Mouse (Mus musculus) heart, postnatal 4 days (tissue): Measurements from ENCODE around the gene Espnl. TPM values are rescaled to one million over a fixed set of nuclear protein-coding genes. Genes with fewer than 3 reads are reported as not detected.
A peak's percentile ranks its signal among the peaks of the same experiment; 100 is the strongest.

Experiments
- DNase-seq: peaks from one replicate; pipeline ENCODE4 v3.0.0; 2021
- total RNA-seq, 2 experiments: library from RNA; stranded (reverse); gene quantifications; 2 replicates each; pipeline ENCODE4 v1.2.3; 2021

The Espnl gene
- total RNA-seq, 2 experiments from 2014 or later: 0.14 to 0.18 TPM

DNA sequence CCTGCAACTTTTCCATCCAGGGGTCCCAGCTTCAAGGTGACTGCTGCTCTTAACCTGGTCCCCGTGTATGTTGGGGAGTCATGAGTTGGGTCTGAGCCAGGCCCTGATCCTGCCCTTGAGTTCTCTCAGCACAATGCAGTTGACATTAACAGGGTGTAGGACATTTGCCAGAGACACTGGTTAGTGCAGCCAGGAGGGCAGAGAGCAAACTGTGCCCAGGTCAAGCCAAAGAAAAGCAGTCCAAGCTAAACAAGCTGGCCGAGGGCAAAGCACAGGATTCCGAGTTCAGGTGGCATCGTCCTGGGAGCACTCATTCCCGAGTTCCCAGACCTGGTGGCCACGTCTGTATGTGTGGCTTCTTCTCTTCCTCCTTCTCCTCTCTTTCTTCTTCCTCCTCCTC, 4.2 kb upstream of the Espnl start:
- DNase-seq: no peak

DNA sequence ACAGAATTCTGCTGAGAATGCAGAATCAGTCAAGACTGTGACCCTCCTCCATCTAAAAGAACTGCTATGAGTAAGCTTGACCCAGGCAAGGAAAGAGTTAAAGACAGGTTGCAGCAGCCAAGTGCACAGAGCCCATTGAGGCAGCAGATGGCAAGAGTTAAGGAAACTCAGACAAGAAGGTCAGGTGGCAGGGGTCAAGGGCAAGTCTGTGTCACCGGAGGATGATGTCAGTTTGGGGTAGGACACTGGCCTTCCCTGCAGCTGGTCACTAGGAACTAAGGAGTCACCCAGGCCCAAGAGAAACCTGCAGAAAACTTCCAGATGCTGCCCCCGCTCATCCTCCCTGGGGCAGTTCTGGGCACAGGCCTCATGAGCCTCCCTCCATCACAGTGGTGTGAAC, 2.8 kb downstream of the Espnl start:
- no peak for DNase-seq

DNA sequence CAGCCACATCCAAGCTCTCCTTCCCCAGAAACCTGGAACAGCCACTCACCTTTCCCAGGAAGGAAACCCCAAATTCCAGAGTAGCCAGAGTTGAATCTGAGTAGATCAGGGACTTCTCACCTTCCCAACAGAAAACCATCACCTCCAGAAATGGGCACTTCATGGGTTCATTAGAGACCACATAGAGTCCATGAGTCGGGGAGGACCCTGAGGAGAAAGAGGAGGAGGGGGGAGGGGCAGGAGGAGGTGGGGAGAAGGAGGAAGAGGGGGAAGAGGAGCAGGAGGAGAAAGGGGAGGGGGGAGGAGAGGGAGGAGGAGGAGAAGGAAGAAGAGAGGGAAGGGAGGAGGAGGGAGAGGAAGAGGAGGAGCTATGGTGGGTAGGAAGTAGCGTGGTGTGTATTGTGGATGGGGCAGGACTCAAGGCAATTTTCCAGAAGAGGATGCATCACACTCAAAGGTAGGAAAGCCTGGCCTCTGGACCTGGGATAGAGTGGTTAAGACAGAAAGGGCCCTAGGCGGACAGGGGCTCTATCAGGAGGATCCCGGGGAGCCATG, 3.7 kb downstream of the Espnl start:
- DNase-seq: no peak

DNA sequence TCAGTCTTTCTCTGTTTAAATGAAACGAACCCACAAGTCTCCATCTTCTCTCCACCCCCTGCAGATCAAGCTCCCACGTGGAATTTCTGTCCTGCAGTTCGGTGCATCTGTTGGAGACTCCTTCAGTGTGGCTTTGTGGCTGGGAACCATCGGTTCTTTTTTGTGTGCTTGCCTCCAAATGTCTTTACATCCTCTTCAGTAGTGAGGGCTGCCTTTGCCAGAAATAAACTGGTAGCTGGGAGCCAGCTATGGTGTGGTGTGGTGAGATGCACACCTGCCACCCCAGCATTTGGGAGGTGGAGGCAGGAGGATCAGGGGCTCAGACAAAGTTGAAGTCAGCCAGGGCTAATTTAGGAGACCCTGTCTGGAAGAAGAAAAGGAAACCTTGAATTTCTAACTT, 10.2 kb downstream of the Espnl start:
- no peak for DNase-seq

DNA sequence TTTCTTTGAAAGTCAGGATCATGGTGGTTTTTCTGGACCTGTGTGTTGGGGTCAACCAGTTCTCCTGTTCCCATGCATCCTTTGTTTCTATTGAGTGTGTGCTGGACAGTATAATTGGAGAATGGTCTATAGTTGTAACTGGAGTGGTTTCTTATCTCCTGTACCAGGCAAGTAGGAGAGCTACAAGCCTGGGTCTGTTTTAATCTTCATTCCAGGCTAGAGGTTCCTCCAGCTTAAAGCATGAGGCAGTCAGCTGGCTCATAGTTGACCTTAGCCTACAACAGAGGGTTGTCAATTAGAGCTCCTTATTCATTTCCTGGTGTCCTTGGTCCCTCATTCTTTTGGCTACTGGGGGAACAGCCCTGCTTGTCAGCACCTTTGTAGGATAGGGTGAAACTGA, 11.7 kb downstream of the Espnl start:
- DNase-seq: no peak

DNA sequence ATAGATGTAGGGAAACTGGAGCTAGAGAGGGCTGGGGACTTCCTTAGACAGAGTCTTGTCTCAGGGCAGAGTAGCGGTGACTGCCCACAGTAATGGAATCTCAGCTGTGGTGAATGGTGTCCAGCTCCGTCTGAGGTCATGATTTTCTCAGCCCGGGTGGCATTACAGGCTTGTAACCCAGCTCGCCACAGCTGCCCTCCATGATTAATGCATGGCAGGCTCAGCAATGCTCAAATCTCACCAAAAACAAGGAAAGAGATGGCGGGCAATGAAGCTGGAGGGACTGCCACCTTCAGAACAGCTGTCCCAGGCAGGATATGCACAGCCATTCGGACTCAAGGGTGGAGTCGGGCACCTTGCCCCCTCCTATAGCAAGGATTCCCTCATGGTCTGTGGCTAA, 15.5 kb downstream of the Espnl start:
- no peak for DNase-seq

DNA sequence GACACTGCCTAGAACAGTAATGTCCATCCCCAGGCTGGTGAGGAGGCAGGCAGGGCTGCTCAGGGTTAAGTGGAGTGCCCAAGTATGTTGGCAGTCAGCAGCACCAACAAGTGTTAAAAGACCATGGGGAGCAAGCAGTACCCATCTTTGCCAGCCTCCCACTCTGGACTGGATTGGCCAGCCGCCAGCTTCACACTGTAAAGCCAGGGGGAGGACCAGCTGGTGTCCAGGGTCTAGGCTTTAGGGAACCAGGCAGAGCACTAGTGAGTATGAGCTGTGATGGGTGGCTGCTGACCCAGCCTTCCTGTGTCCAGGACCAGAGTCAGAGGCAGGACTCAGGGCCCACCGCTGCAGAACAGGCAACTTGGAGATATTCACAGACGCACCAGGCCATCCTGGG, 22.1 kb downstream of the Espnl start:
- DNase-seq: peak; percentile 28

DNA sequence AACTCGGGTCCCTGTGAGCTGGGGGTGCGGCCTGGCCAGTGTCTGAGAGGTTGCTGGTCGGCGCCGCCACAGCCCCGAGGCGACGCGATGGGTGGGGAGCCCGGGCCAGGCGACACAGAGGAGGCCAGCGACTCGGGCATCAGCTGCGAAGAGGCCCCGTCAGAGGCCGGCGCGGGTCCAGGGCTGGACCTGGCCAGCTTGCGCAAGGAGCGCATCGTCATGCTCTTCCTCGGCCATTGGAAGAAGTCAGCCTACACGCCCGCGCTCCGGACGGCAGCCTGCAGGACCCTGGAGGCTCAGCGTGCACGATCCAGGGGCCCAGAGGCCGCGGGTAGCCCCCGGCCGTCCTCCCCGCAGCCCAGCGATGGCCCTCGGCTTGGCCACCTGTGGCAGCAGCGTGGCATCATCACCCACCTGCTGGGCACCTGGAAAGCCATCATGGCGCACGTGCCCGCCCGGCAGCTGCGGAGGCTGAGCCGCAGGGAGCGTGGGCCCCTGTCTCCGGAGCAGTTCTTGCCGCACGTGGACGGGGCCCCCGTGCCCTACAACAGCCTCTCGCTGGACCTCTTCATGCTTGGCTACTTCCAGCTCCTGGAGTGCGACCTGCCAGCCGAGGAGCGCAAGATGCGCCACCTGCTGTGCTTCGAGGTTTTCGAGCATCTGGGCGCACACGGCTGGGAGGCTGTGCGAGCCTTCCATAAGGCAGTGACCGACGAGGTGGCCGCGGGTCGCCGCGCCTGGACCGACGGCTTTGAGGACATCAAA, 23.2 kb downstream of the Espnl start:
- DNase-seq: peak; percentile 36

DNA sequence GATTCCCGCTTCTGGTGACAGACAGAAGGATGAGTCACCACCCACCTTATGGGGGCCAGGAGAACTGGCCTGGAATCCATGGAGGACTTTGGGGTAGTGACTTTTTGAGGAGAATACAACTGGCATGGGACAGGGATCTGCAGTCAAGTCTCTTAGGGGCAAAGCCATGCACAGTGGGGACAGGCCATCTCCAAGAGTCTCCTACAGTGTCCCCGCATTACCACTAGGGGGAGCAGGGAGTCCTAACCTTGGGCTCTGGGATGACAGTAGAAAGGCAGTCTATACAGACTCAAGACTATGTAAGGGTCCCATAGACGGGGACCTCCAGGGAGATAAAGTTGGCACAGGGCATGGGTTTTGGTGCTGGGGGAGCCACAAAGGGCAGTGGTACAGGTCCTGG, 25.0 kb downstream of the Espnl start:
- DNase-seq: peak; percentile 78

DNA sequence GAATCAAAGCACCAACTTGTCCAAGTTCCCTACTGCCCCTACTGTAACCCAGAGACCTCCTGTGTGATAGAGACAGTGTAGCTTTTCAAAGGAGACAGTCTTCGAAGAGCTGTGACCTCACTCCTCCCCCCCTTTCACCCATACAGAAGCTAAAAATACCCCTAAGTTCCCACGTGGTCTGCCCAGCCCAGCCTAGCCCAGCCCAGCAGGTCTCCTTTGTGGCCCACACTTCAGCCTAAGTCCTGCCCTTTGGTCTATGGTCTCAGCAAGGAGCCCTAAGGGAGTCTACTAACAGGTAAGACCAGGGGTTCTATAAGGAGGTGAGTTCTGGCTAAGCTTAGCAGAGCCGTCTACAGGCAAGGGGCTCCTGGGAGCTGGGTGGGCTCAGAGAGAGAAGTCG, 29.0 kb downstream of the Espnl start, which contains the start of gene Klhl30:
Klhl30 (plus strand) TSS at position 176 of the 400 bp plus-strand sequence.
- peak; percentile 57 for DNase-seq

DNA sequence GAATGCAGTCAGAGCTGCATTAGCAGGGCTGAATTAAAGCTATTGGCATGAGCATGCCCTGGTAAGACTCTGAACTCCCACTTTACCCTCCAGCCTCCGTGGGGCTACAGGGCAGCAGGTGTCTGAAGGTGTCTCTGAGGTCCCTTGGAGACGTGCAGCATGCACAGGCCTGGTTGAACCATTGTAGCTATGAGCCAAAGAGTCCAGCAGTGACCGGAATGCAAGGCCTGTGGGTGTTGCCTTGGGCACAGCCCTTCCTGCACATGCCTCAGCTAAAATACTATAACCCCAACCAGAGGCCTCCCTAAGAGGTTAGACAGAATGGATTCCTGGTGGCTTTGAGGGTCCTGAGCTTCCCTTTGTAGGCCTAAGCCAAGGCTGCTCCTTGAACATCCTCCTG, 29.4 kb downstream of the Espnl start:
- DNase-seq: no peak

DNA sequence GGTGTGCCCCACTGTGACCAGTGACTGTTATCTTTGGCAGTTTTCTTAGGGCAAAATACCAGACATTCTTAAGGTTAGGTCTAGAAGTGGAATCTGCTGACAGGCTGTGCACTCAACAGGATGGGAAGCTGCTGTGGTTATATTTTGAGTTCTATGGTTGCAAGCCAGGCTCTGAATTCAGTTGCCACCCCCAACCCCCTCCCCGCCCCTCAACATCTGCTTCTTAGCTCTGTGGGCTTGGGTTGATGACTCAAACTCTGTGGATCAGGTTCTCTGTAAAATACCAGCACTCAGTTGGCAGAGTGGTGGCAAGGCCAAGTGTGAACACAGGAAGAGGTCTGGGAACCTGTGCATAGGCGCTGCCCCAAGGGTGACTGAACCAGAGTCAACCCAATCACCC, 30.4 kb downstream of the Espnl start:
- no peak for DNase-seq

DNA sequence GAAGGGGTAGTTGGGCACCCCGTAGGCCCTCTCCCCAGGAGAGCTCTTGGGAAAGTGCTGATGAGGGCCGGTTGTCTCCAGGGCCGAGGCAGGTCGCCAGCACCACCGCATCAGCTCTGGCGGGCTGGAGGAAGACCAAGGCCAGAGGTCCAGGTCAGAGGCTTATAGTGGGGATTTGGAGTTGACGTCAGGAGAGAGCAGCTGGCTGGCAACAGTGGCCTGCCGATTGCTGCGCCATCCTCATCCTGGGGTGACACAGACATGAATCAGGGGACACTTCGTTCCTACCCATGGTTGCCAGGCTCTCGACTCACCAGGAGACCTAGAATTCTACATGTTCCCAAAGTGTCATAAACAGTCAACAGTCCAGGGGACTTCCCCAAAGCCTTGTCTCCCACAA, 34.2 kb downstream of the Espnl start:
- DNase-seq: no peak

DNA sequence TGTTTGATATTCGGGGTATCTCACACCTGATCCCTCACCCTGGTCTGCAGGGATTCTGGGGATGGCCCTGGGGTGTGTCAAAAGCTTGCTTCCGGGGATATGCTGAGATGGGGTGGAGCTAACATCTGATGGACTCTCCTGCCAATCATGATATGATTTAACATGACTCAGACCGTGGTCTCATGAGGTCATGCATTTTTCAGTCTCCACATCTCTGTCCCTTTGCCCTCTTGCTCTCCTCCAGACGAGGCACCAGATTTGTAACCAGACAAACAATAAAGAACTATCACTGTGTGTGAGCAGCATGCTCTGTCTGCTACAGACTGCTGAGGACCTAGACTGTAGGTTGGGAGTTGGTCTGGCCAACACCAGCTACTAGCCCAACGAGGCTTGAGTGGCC, 40.2 kb downstream of the Espnl start:
- DNase-seq: no peak

DNA sequence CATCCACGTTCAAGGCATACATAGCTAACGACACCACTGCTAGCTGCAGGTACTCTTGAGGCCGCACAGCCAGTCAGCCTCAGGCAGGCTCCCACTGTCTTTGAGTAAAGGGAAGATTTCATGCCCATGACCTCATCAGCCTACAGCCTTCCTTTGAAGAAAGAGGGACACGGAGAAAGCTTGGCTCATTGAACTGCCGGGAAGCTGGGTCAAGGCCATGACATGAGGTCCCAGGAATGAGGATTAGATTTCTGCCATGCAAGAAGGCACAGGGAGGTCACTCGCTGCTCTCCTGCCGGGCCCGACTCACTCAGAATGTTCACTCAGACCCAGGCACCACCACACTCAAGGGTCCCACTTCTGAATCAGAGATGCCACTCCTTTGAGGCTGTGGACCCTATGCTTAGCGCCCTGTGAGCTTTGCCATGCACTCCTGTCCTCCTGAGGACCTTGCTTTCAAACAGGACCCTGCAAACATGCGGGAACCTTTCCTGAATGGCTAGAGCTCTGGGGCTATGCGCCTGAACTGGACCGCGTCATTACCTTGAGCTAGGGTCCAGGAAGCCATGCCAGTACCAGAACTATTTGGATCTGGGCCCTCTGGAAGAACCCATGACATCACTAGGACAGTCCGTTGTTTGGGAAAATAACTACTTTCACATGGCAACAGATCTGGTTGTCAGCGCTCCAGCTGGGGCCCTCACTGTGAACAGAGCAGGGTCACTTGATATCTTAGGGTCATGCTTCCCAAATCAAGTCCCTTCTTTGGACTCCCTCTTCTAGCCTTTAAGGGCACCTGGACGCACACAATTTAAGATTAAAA, 43.2 kb downstream of the Espnl start:
- DNase-seq: no peak

DNA sequence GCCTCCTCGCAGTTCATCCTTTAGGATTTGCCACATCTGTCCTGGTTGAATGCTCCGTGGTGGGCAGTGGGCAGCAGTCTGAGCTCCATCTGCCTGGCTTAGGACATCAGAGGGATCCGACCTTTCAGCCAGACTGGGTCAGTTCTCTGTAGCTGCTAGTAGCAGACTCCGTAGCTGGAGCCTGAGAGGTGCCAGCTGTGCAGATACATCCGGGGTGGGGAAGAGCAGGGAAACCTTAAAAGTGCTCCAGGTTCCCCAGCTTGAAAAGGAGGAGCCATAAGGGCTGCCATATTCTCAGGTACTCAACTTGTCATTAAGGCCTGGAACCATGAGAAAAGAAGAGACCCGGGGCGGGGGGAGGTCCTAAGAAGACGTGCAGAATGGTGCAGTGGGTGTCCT, 43.9 kb downstream of the Espnl start:
- DNase-seq: no peak

DNA sequence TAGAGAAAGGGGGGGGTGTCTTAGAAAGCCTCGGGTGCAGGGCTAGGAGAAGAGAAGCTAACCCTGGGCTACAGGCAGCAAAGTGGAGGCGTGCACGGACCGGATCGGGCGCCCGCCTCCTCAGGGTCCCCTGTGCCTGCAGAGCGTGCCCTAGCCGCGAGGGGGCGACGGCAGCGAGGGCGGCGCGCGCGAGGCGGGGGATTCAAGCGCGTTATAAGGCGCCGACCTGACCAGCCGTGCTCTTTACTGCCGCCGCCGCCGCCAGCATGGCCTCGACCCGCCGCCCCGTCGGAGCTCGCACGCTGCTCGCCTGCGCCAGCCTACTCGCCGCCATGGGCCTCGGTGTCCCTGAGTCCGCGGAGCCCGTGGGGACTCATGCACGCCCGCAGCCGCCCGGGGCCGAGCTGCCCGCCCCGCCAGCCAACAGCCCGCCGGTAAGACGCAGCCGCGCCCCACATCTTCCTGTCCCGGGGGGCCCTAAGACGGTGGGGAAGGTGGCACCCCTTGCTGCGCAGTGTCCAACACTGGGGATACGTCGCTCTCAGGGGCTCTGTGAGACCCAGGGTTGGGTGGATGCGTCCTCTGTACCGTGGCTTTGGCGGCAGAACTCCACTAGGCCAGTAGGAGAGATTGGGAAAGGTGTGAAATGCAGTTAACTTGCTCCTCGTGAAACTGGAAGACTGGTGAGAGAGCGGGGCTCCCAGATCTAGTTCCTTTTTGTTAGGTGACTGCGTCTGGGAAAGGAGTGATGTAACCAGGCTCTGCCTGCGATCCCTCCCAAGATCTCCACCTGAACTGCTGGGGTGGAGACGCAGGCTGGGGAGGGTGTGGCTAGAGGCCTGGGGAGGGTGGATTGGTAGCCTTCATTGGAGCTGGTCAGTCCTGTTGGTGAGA, 44.6 kb downstream of the Espnl start, which contains the start of gene Erfe:
Erfe (plus strand) TSS at position 216 of the 894 bp plus-strand sequence.
- peak; percentile 82 for DNase-seq

DNA sequence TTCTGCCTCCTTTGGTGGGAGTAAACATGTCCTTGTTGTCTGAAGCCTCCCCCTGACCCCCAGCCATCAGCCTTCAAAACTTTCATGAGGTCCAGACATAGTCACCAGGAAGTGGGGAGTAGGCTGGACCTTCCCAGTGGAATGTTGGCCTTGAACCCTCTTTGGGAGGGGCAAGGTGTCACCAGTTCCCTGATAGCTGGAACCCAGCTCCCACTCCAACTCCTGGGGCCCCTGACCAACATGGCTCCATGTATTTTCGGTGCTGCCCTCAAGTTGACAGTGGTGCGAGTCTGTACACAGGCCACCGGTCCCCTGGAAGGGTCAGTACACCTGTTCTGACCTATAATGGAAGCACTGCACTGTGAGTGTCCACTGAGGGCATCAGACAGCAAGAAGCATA, 45.4 kb downstream of the Espnl start:
- DNase-seq: no peak

DNA sequence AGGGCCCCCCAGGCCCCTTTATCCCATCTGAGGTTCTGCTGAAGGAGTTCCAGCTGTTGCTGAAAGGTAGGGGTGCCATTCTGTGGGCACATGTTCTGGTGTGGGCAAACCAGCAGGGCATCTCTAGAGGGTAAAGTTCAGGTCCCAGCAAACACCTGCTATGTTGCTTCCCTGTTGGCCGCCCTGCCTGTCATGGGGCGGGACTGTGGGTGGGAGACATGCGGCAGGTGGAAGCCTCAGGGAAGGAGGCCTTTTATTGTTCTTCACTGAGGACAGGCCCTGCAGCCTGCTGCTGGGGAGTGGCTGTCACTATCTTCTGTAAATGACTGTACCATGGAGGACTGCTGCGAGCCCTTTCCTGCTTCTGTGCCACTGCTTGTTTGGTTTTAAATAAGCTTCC, 47.5 kb downstream of the Espnl start:
- DNase-seq: no peak

DNA sequence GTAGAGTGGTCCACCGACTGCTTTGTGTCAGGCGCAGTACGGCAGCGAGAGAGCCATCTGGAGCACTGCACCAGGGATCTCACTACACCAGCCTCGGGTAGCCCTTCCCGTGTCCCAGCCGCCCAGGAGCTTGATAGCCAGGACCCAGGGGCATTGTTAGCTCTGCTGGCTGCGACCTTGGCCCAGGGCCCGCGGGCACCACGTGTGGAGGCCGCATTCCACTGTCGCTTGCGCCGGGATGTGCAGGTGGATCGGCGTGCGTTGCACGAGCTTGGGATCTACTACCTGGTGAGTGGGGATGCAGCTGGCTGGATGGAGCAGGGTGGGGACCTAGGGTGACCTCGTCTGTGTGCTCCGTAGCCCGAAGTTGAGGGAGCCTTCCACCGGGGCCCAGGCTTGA, 48.2 kb downstream of the Espnl start:
- no peak for DNase-seq

DNA sequence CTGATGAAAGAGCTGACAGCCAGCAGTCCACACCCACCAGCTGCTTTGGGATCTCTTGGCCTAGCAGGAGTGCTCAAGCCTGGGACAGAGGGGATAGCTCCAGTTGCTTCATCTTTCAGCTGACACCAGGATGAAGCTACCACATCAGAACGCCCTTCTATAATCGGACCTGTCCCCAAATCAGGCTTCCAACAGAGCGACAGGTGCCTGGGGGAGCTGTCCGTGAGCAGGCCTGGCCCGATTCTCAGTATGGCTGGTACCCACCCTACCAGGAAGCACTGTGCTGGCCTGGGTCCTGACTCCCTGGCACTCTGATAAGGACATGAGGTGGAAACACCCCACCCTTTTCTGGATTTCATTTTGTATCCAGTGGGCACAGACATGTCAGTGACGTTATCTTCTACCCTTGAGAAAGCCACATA, 51.5 kb downstream of the Espnl start:
- DNase-seq: no peak

DNA sequence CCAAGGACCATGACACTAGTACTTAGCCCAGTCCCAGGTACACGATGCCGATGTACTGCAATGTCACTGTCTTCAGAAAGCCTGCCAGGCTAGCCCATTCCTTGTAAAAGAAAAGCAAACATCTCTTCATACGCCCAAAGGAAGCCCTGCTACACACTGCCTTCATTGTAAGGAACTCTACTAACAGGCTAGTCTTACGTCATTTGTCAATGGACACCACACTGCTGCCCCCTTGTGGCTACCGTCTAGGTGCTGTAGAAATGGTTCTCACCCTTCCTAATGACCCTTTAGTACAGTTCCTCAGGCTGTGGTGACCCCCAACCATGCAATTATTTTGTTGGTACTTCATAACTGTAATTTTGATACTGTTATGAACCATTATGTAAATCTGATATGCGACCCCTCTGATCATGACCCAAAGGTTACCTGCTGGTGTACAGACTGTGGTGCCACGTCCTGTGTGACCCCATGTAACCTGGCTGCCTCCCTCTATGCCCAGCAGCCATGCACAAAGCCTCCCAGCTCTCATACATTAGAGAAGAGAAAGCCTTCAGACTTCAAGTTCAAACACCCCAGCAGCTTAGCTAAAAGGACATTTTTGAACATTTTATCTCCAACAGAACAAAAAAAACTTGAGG, 58.7 kb downstream of the Espnl start:
- DNase-seq: peak; percentile 88
